In genomic region chr17:51907031-51907430, GRCm38 (mm10) we compare ENCODE assay signal across 18 mouse cellular contexts.
"Had no signal": no experiment of that assay in that cellular context is flagged by ENCODE, and none has a peak within 500 bp of the region (broad histone marks: within the 10 kb centered on the region; RNA-seq: fewer than 3 reads in every experiment).

No protein-coding gene starts in this region.

- H3K36me3 ChIP-seq: liver, embryonic 13.5 days; liver, embryonic 15.5 days; lung, embryonic 15.5 days; midbrain, embryonic 13.5 days; midbrain, embryonic 15.5 days; neural tube, embryonic 12.5 days; stomach, embryonic 15.5 days had no signal

- H3K9ac ChIP-seq: liver, embryonic 13.5 days; liver, embryonic 15.5 days; liver, postnatal 0 days; lung, embryonic 15.5 days; midbrain, embryonic 13.5 days; midbrain, embryonic 15.5 days; neural tube, embryonic 12.5 days; stomach, embryonic 15.5 days had no signal

- H3K4me2 ChIP-seq: liver, embryonic 11.5 days; liver, embryonic 13.5 days; liver, embryonic 15.5 days; lung, embryonic 15.5 days; midbrain, embryonic 11.5 days; midbrain, embryonic 13.5 days; midbrain, embryonic 15.5 days; neural tube, embryonic 12.5 days; stomach, embryonic 15.5 days had no signal

- H3K4me1 ChIP-seq: liver, embryonic 13.5 days; liver, embryonic 15.5 days; lung, embryonic 15.5 days; megakaryocyte, embryonic 14.5 days; midbrain, embryonic 13.5 days; midbrain, embryonic 15.5 days; neural tube, embryonic 12.5 days; stomach, embryonic 15.5 days had no signal

- H3K27me3 ChIP-seq: liver, embryonic 13.5 days; liver, embryonic 15.5 days; lung, embryonic 15.5 days; megakaryocyte, embryonic 14.5 days; midbrain, embryonic 13.5 days; midbrain, embryonic 15.5 days; neural tube, embryonic 12.5 days; stomach, embryonic 15.5 days had no signal

- DNase-seq: liver, embryonic 13.5 days; liver, postnatal 0 days; lung, adult 2 months; lung, postnatal 14 days; lung, postnatal 36 days; right cerebral cortex, postnatal 14 days had no signal

- H3K9me3 ChIP-seq: liver, embryonic 13.5 days; liver, embryonic 15.5 days; lung, embryonic 15.5 days; megakaryocyte, embryonic 14.5 days; midbrain, embryonic 13.5 days; midbrain, embryonic 15.5 days; neural tube, embryonic 12.5 days; stomach, embryonic 15.5 days had no signal

- H3K27ac ChIP-seq: liver, embryonic 13.5 days; liver, embryonic 15.5 days; lung, embryonic 15.5 days; macrophage; midbrain, embryonic 13.5 days; midbrain, embryonic 15.5 days; neural tube, embryonic 12.5 days; stomach, embryonic 15.5 days; stomach, postnatal 0 days had no signal

- ATAC-seq: liver, postnatal 0 days; lung, postnatal 0 days; midbrain, embryonic 13.5 days; midbrain, embryonic 15.5 days had no signal

- H3K4me3 ChIP-seq: liver, embryonic 13.5 days; liver, embryonic 15.5 days; lung, embryonic 15.5 days; megakaryocyte, embryonic 14.5 days; midbrain, embryonic 13.5 days; midbrain, embryonic 15.5 days; neural tube, embryonic 12.5 days; stomach, embryonic 15.5 days had no signal
